Mouse (Mus musculus) hindlimb bud, embryonic 11.5 days (tissue): Measurements from ENCODE around the gene Sirt5.
A peak's percentile ranks its signal among the peaks of the same experiment; 100 is the strongest.

Experiments used
- DNase-seq: peaks from one replicate; pipeline ENCODE4 v3.0.0-alpha.2; 2012; ENCODE audit warnings: low read depth, low spot score; ENCODE audit errors: extremely low spot score

Gene Sirt5

DNA sequence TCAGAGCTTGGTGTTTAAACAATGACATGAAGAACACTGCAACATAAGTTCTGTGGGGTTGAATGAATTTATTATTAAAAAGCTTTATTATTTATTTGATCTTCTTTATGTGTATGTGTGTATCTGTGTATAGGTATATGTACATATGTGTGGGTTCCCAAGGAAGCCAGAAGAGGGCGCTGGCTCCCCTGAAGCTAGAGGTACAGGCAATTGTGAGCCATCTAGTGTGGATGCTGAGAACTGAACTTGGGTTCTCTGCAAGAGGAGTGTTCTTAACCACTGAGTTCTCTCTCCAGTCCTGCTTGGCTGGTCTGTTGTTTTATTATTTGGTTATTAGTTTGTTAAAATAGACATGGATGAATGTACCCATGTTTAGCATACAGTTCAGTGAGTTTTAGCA lies 7.6 kb downstream of the Sirt5 start:
- no peak for DNase-seq

GRCm38 (mm10) chr13:43374205-43374604 lies 8.9 kb downstream of the Sirt5 start:
- no peak for DNase-seq

DNA sequence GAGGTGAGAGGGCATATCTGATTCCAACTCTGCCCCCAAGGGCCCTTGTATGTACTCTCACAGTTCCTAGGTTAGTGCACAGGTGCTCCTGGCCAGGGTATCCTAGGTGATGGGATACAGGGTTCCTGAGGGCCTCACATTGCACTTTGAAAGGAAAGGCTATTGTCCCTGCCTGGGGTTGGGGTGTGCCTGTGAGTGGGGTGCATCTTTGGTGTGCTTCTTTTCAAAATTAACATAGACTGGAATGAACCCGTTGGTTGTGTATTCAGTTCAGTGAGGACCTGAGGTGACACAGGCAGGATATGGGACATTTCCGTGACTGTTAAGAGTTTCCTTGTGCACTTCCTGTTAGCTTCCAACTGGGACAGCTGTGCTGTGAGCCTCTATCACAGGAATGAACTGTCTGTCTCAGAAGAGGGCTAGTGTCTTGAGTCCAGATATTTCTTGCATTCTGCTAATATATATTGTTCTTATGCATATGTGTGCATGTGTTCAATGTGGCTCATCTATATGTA lies 9.7 kb downstream of the Sirt5 start:
- DNase-seq, result no peak

DNA sequence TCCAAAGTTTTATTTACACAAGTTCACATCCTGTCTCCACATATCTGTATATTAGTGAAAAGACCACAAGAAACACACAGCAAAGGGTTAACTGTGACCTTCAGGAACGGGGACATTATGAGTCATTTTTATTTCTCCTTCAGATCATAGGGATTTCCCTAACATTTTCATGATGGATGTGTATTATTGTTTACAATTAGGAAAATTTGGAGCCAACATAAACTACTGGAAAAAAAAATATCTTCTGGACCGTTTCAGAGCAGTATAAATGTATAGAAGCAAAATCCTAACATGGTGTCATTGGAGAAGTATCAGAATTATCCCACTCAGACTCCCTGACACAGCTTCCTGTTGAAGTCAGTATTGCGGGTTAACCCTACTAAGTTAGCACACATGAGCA lies 14.7 kb downstream of the Sirt5 start:
- DNase-seq, result no peak

DNA sequence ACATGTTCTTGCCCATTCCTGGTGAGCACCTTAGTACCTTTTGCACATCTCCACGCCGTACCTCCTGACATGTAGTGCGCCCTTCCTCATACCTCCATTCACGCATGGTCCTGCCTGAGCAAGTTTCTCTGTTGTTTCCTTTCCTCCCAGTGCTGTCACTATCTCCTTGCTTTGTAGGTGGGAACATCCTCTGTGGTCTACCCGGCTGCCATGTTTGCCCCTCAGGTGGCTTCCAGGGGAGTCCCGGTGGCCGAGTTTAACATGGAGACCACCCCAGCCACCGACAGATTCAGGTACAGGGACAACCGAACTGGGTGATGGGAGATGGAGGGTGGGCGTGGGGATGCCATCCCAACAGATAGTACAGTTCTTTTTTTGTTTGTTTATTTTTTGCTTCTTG lies 20.0 kb downstream of the Sirt5 start:
- DNase-seq, result no peak

DNA sequence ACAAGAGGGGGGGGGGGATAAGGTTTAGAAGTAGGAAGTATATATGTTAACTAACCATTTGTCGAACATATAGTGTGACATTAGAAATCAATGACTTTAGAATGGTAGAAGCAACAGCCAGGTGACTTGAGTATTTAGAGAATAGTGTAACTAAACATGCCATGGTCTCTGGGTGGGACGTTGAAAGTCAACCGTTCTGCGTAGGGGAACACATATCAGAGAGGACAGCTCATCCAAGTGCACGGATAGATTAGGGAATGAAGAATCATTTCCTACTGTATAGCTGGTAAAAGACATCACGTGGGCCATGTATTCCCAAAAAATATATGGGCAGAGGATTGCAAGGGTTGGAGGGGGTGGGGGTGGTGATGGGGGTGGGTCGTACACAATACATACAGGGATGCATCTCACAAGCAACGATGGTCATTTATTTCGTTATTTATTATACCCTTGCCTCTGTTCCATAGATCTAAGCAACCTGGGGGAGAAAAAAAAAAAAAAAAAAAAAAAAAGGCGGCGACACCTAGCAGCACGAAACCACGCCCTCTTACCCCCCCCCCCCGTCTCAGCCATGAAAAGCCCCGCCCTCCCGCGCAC lies 32.5 kb downstream of the Sirt5 start:
- no peak for DNase-seq

GRCm38 (mm10) chr13:43398297-43399080 lies 33.2 kb downstream of the Sirt5 start, which contains the start of gene Nol7:
Nol7 (plus strand) TSS chr13:43398390.
- DNase-seq, result peak; percentile 62

GRCm38 (mm10) chr13:43399576-43399975 lies 34.3 kb downstream of the Sirt5 start:
- no peak for DNase-seq

GRCm38 (mm10) chr13:43412311-43412710 lies 47.0 kb downstream of the Sirt5 start:
- DNase-seq, result no peak

DNA sequence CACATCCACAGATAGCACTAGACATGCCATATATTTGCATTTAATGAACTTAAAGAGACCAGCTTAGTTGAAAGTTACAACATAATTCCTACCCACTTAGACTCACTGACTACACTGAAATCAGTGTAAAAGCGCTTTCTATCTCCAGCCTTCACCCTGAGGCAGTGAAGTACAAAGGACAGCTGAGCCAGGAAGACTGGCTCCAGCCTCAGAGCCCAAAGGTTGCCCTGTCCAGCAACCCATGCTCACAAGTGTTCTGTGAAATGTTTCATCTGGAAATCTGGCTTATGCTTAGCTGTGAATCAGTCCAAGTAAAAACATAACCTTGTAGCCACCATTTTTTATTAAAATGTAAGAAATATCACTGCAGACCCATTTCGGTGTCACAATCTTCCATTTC lies 48.3 kb downstream of the Sirt5 start:
- DNase-seq, result no peak

- no peak for DNase-seq
These were observed 50.0 kb downstream of the Sirt5 start for GRCm38 (mm10) chr13:43415249-43415648.

DNA sequence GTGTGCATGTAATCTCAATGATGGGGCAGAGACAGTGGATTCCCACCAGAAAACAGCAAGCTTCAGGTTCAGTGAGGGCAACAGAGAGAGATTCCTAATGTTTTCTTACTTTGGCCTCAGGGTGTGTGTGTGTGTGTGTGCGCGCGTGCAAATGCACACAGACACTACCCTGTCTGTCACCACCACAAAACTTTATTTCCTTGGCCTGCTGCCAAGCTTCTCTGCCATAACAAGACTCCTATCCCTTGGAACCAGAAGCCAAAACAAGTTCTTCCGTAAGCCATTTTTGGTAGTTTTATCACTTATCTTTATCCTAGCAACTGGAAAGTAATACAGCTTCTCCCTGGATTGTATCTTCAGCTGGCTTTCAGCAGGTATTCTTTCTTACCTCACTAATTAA lies 63.1 kb downstream of the Sirt5 start:
- DNase-seq, result no peak

GRCm38 (mm10) chr13:43433395-43433794 lies 68.1 kb downstream of the Sirt5 start:
- no peak for DNase-seq

GRCm38 (mm10) chr13:43440376-43440775 lies 75.1 kb downstream of the Sirt5 start:
- no peak for DNase-seq

GRCm38 (mm10) chr13:43442551-43442950 lies 77.3 kb downstream of the Sirt5 start:
- no peak for DNase-seq

GRCm38 (mm10) chr13:43443706-43444105 lies 78.4 kb downstream of the Sirt5 start:
- DNase-seq, result no peak

DNA sequence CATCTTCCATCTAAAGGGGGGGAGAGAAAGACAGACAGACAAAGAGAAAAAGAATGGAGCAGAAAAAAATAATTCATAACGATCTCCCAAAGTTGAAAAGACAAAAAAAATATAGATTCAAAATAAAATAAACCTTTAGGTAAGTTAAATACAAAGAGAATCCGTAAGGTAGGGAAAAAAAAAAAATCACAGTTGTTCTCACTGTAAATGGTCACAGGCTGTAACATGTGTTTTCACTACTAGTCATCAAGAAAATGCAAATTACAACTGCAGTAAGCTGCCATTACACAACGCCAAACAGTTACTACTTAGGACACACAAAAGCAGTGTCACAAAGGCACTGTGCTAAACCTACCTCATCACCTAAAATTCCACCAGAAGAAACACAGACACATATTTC lies 79.4 kb downstream of the Sirt5 start:
- DNase-seq, result no peak
